Mouse (Mus musculus): ENCODE results near the gene Zeb2. TPM values are rescaled to one million over a fixed set of nuclear protein-coding genes. Genes with fewer than 3 reads are reported as not detected.

The Zeb2 gene
- polyA plus RNA-seq, 1 experiment from 2014 or later = 11.2 TPM

DNA sequence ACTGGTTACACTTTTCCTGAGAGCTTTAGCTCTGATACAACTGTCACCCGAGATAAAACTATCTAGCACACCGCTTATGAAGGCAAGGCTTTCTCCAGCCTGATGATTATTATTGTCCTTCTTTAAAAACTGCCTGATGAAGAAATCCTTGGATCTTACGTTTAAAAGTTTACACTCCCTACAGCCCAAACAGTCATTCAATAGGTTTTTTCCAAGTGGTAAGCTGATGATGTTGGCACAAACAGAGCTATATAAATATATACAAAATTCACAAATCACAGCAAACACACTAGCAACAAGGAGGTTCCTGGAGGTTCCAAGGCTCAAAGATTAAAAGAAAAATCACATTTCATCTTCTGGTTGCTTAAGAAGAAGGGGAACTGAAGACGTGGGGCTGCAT, 13.1 kb downstream of the Zeb2 start:
- 19% methylated on average over 4 of the region's 4 CpGs for WGBS (ENCODE audit: insufficient replicate concordance)
- Histone ChIP-seq H3K27me3 (no peaks in the 10 kb centered on the region; the same call in 1 of the 2 replicates), H3K9me3 (replicated peaks) (no peaks in the 10 kb centered on the region), H3K4me2 (peak overlapping the region; percentile 1; the same call in 1 of the 2 replicates), H3K4me3 (replicated peaks) (no peak overlapping the region), H3K4me1 (replicated peaks) (peaks cover 89% of the 10 kb centered on the region), H3K36me3 (replicated peaks) (0 out of 2 replicates have a peak, but pooled peaks cover 4% of the 10 kb centered on the region), H3K27ac (replicated peaks) (no peak overlapping the region), H3K9ac (no peak overlapping the region)
- no peak for ATAC-seq (ENCODE audit: insufficient read depth)

DNA sequence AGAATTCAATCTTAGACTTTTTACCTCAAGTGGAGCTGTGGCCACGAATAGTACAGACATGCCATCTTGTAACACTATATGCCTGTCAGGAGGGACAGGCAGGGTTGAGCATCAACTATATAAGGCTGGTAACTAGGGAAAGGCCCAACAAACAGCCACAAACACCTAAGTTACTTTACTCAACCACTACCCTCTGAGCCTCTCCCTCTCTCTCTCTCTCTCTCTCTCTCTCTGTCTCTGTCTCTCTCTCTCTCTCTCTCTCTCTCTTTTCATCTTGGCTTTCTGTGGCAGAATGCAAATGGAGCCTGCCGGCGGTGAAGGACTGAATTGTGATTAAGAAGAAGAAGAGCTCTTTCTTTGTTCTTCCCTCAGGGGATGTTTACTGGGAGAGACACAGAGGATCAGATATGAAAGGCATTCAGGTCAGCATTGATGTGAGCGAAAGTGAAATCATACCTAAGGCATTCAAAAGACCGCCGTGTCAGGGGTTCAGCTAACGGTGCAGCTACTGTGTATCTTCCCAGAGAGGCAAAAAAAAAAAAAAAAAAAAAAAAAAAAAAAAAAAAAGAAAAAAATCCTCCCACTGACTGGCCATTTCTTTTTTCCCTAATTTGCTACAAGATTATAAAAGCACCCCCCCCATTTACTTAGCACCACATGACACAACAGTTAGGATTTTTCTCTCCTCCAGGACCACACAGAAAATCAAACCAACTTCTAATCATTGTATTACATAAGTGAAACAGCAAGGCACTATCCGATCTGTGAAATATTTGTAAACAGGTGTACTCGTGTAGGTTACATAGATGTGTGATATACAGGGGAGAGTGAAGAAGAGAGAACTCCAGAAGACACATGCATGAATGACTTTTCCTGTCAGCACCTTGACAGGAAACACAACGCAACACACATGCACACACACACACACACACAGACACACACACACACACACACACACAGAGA, 13.9 kb downstream of the Zeb2 start:
- ATAC-seq (ENCODE audit: insufficient read depth) = no peak
- no peak overlapping the region for H3K9ac ChIP-seq
- 0 out of 2 replicates have a peak, but pooled peaks cover 6% of the 10 kb centered on the region for H3K36me3 ChIP-seq (replicated peaks)
- H3K27me3 ChIP-seq = no peaks in the 10 kb centered on the region
- 43% methylated on average over 10 of the region's 10 CpGs for WGBS (ENCODE audit: insufficient replicate concordance)
- H3K4me1 ChIP-seq (replicated peaks) = peaks cover 89% of the 10 kb centered on the region
- H3K4me3 ChIP-seq (replicated peaks) = no peak overlapping the region
- H3K9me3 ChIP-seq (replicated peaks) = no peaks in the 10 kb centered on the region
- H3K4me2 ChIP-seq = no peak overlapping the region; the same call in none of the 2 replicates
- H3K27ac ChIP-seq (replicated peaks) = 0 out of 2 replicates have a peak overlapping the region, but pooled peaks have one; percentile 19

DNA sequence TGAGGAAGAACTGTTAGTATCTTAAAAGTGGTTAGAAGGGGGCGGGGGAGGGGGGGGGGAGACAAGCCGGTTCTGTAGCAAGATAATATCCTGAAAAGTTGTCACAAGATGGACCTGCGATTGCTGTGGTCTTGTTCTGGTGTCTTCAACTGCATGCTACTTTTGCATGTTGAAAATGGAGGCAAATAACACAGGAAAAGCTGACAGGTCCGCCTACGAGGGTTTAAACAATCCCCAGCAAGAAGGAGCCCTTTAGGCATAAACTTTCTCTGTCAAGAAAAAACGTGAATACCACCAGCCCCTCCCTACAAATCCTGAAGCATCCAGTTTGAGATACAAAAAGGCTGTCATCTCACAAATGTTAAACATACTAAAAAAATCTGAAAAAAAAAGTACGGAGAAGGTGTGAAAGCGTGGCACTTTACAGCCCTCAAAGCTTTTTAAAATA, 15.0 kb downstream of the Zeb2 start:
- H3K4me1 ChIP-seq (replicated peaks) = peaks cover 88% of the 10 kb centered on the region

DNA sequence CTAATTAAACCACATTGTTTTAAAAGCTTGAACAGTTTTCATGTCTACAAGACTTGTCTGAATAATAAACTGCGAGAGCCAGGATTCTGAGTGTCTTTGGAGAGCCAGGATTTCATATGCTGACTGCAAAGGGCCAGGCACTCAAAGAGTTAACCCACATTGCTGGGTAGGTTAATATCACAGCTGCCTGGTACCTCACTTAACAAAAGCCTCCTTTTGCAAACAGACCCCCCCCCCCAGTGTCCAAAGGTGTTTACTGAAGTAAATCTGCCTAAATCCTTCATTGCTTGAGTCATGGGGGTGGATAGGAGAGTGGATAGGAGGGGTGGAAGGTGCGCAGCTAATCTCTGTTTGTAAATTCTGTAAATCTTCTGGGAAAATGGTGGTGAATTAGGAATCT, 15.6 kb downstream of the Zeb2 start:
- ATAC-seq (ENCODE audit: insufficient read depth) = no peak
- H3K4me3 ChIP-seq (replicated peaks) = no peak overlapping the region
- H3K27me3 ChIP-seq = no peaks in the 10 kb centered on the region
- peak overlapping the region; percentile 43; the same call in 1 of the 2 replicates for H3K4me2 ChIP-seq
- H3K9me3 ChIP-seq (replicated peaks) = no peaks in the 10 kb centered on the region
- peak overlapping the region; percentile 71; the same call in 1 of the 2 replicates for H3K27ac ChIP-seq (replicated peaks)
- H3K4me1 ChIP-seq (replicated peaks) = peaks cover 89% of the 10 kb centered on the region
- H3K9ac ChIP-seq = no peak overlapping the region
- H3K36me3 ChIP-seq (replicated peaks) = peaks cover 22% of the 10 kb centered on the region; the same call in 1 of the 2 replicates
- 66% methylated on average over 2 of the region's 2 CpGs for WGBS (ENCODE audit: insufficient replicate concordance)

More for the DNA sequence above, 15.0 kb downstream of the Zeb2 start:
- H3K27ac ChIP-seq (replicated peaks) = no peak overlapping the region
- no peak overlapping the region for H3K9ac ChIP-seq
- no peak overlapping the region for H3K4me2 ChIP-seq
- no peak for ATAC-seq (ENCODE audit: insufficient read depth)
- 0 out of 2 replicates have a peak, but pooled peaks cover 16% of the 10 kb centered on the region for H3K36me3 ChIP-seq (replicated peaks)
- WGBS (ENCODE audit: insufficient replicate concordance) = 33% methylated on average over 8 of the region's 8 CpGs
- H3K27me3 ChIP-seq = no peaks in the 10 kb centered on the region
- H3K9me3 ChIP-seq (replicated peaks) = no peaks in the 10 kb centered on the region
- H3K4me3 ChIP-seq (replicated peaks) = no peak overlapping the region

DNA sequence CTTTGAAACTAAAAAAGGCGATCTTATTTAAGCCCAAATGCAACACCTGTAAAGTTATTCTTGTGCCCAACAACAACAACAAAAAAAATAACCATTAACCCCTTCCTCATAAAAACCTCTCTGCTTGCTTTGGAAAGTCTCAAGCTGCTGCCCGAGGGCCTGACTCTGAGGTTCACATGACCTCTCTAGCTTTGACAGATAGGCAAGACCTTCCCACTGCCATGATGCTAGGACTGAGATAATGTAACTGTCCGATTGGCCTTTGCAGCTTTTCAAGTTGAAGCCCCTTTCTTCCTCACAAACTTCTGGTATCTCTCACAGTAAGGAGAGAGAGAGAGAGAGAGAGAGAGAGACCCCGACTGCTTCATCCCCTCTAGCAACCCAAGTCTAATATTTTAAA, 16.2 kb downstream of the Zeb2 start:
- peaks cover 83% of the 10 kb centered on the region for H3K4me1 ChIP-seq (replicated peaks)
- H3K9ac ChIP-seq = 0 out of 2 replicates have a peak overlapping the region, but pooled peaks have one; percentile 18
- ATAC-seq (ENCODE audit: insufficient read depth) = peak; percentile 64
- H3K4me3 ChIP-seq (replicated peaks) = peak overlapping the region; percentile 3; the same call in 1 of the 2 replicates
- no peaks in the 10 kb centered on the region for H3K27me3 ChIP-seq
- peak overlapping the region; percentile 43 for H3K4me2 ChIP-seq
- peak overlapping the region; percentile 71 for H3K27ac ChIP-seq (replicated peaks)
- H3K9me3 ChIP-seq (replicated peaks) = no peaks in the 10 kb centered on the region
- WGBS (ENCODE audit: insufficient replicate concordance) = 18% methylated on average over 4 of the region's 4 CpGs
- peaks cover 21% of the 10 kb centered on the region; the same call in 1 of the 2 replicates for H3K36me3 ChIP-seq (replicated peaks)

DNA sequence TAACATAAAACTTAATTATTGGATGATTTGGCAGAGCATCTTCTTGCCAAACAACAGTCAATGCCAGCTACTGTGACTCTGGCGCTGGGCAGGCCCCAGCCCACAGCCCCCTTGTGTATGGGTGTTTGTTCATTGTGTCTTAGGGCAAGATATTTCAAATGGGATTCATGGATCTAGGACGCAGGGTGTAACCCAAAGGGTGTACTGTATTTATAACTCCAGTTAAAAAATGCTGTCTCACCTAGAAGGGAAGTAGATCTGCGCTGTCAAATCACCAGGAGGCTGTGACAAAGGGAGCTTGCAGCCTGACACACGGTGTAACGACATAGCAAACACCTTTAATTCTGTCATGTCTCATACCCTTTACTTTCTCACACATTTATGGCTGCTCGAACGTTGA, 16.6 kb downstream of the Zeb2 start:
- 21% methylated on average over 7 of the region's 7 CpGs for WGBS (ENCODE audit: insufficient replicate concordance)
- Histone ChIP-seq H3K36me3 (replicated peaks) (peaks cover 23% of the 10 kb centered on the region; the same call in 1 of the 2 replicates), H3K4me3 (replicated peaks) (peak overlapping the region; percentile 3; the same call in 1 of the 2 replicates), H3K27ac (replicated peaks) (peak overlapping the region; percentile 71), H3K9ac (0 out of 2 replicates have a peak overlapping the region, but pooled peaks have one; percentile 18), H3K4me2 (peak overlapping the region; percentile 43), H3K9me3 (replicated peaks) (no peaks in the 10 kb centered on the region), H3K27me3 (no peaks in the 10 kb centered on the region), H3K4me1 (replicated peaks) (peaks cover 79% of the 10 kb centered on the region)
- peak; percentile 89 for ATAC-seq (ENCODE audit: insufficient read depth)

DNA sequence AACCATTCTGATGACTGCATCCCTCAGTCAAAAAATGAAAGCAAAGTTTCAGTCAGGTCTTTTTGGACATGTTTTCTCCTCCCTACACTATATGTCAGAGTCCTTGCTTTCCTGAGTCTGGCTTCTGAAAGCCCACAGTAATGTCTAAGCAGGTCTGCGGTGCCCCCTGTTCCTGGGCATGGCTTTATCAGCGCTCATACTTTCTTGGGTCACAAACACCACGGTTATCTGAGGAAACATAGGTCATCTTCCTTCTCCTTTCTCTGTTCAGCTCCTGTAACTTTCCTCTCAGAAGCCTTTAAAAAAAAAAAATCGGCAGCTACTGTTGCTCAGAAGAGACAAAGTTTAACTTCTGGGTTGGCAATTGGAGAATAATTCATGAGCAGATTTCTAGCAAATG, 17.2 kb downstream of the Zeb2 start:
- Histone ChIP-seq H3K27me3 (no peaks in the 10 kb centered on the region), H3K9me3 (replicated peaks) (no peaks in the 10 kb centered on the region), H3K9ac (no peak overlapping the region), H3K4me3 (replicated peaks) (0 out of 2 replicates have a peak overlapping the region, but pooled peaks have one; percentile 1), H3K4me1 (replicated peaks) (peaks cover 73% of the 10 kb centered on the region), H3K4me2 (peak overlapping the region; percentile 43), H3K27ac (replicated peaks) (peak overlapping the region; percentile 71), H3K36me3 (replicated peaks) (peaks cover 24% of the 10 kb centered on the region)
- ATAC-seq (ENCODE audit: insufficient read depth) = peak; percentile 23; the same call in 1 of the 2 replicates
- 10% methylated on average over 4 of the region's 4 CpGs for WGBS (ENCODE audit: insufficient replicate concordance)

DNA sequence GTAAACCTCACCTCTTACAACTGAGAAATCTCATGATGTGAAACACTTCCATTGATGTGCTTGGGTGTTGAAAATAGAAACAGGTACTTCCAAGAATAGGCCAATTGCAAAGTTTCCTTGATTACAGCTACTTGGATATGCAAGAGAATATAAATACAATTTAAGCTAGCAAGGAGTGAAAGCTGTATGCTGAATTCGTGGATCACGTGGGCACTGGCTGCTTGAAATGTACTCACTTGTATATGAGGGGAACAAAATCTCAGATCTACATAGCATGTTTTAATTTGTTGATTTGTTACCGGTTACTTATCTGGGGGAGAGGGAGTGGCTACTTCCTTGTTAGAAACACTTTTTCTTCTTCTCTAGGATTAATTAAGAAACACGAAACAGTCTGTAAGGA, 18.1 kb downstream of the Zeb2 start:
- Histone ChIP-seq H3K27ac (replicated peaks) (no peak overlapping the region), H3K4me1 (replicated peaks) (peaks cover 63% of the 10 kb centered on the region), H3K4me3 (replicated peaks) (no peak overlapping the region), H3K4me2 (no peak overlapping the region), H3K9me3 (replicated peaks) (no peaks in the 10 kb centered on the region), H3K9ac (no peak overlapping the region), H3K36me3 (replicated peaks) (peaks cover 33% of the 10 kb centered on the region), H3K27me3 (no peaks in the 10 kb centered on the region)
- no peak for ATAC-seq (ENCODE audit: insufficient read depth)
- WGBS (ENCODE audit: insufficient replicate concordance) = 55% methylated on average over 4 of the region's 4 CpGs

DNA sequence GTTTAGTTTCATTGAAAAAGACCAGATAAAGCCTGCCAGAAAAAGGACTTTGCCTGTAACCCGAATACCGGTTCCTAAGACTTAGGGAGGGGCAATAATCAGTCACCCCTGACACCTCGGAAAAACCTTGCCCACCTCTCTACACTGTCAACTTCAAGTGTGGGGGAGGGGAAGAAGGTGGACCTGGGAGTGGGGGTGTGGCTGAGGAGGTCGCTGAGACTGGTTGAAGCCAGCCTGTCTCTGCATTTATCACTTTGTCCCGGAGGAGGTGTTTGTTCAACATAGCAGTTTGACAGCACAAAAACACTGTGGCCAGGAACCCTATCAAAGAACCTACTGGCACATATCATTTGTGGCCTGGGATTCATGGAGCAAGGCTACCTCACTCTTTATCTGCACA, 19.2 kb downstream of the Zeb2 start:
- Histone ChIP-seq H3K27ac (replicated peaks) (no peak overlapping the region; the same call in 1 of the 2 replicates), H3K9me3 (replicated peaks) (no peaks in the 10 kb centered on the region), H3K4me2 (no peak overlapping the region), H3K9ac (no peak overlapping the region), H3K36me3 (replicated peaks) (peaks cover 45% of the 10 kb centered on the region), H3K27me3 (no peaks in the 10 kb centered on the region), H3K4me1 (replicated peaks) (peaks cover 52% of the 10 kb centered on the region), H3K4me3 (replicated peaks) (no peak overlapping the region)
- no peak for ATAC-seq (ENCODE audit: insufficient read depth)
- 10% methylated on average over 5 of the region's 5 CpGs for whole genome bisulfite sequencing (ENCODE audit: insufficient replicate concordance)

DNA sequence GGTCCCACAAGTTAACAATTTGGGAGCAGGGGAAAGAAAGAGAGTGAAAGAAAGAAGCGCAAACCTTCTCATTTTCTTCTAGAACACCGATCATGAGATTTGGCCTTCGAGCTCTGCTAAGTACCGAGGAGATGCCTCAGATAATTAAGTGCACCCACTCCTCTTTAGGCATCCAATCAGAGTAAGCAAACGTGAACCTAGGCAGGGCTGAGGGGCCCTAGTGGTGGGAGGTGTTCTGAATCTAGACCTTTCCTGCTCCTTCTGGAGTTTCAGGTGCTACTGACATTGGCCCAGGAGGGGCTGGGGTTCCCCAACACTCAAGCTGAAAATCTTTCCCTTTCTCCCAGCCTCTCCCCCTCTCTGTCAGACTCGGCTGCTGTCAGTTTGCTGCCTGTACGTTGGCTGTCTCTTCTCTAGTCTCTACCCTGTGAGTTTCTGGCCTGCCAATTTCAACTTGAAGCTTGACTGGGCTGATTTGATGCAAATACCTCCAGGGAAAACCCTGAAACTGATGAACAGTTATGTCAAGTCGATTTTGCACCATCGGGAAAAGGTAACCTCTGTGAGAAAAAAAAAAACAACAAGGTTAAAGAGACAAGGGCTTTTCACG, 20.5 kb downstream of the Zeb2 start:
- no peaks in the 10 kb centered on the region for H3K27me3 ChIP-seq
- 70% methylated on average over 10 of the region's 10 CpGs for WGBS (ENCODE audit: insufficient replicate concordance)
- peaks cover 41% of the 10 kb centered on the region for H3K4me1 ChIP-seq (replicated peaks)
- no peak overlapping the region for H3K4me3 ChIP-seq (replicated peaks)
- no peak overlapping the region for H3K27ac ChIP-seq (replicated peaks)
- H3K4me2 ChIP-seq = no peak overlapping the region
- H3K36me3 ChIP-seq (replicated peaks) = peaks cover 50% of the 10 kb centered on the region
- no peak overlapping the region for H3K9ac ChIP-seq
- H3K9me3 ChIP-seq (replicated peaks) = no peaks in the 10 kb centered on the region
- ATAC-seq (ENCODE audit: insufficient read depth) = no peak

DNA sequence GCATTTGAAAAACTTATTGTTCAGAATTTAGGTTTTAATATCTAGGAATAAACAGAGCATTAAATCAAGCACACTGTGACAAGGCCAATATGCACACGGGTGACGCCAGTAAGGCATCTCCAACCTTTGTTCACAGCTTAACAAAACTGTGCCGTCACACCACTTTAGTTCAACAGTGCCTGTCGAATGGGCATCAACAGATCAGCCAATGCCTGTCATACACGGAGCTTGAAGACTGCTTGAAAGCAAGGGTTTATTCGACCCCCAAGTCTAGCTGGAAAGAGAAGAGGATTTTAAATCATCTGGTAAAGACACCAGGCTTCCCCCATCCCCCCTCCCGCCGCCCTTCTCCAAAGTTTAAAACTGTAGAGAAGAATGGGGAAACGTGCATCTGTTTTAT, 21.4 kb downstream of the Zeb2 start:
- Histone ChIP-seq H3K9ac (no peak overlapping the region), H3K4me1 (replicated peaks) (peaks cover 32% of the 10 kb centered on the region), H3K9me3 (replicated peaks) (no peaks in the 10 kb centered on the region), H3K27ac (replicated peaks) (no peak overlapping the region), H3K36me3 (replicated peaks) (peaks cover 50% of the 10 kb centered on the region), H3K27me3 (no peaks in the 10 kb centered on the region), H3K4me2 (no peak overlapping the region), H3K4me3 (replicated peaks) (no peak overlapping the region)
- ATAC-seq (ENCODE audit: insufficient read depth) = no peak
- 73% methylated on average over 9 of the region's 9 CpGs for WGBS (ENCODE audit: insufficient replicate concordance)
